Mouse (Mus musculus) embryonic facial prominence, embryonic 10.5 days (tissue): ENCODE data around the gene Chchd4. TPM values are rescaled to one million over a fixed set of nuclear protein-coding genes. Genes with fewer than 3 reads are reported as not detected.
"Not testable (repeated sequence)": the region's sequence is repeated elsewhere in the genome, so short reads cannot be mapped to it uniquely, and the experiment has no call there.

Experiments
- DNase-seq: peaks from one replicate; pipeline ENCODE4 v3.0.0-alpha.2; 2017; ENCODE audit warnings: low spot score
- H3K27ac ChIP-seq: fragments of 300-500 bp; sonication (generic); replicated peaks from 2 replicates; pipeline ENCODE4 v1.5.1; 2016; ENCODE audit warnings: mild to moderate bottlenecking
- H3K27me3 ChIP-seq: fragments of 300-500 bp; sonication (generic); replicated peaks from 2 replicates; pipeline ENCODE4 v1.6.1; 2016; ENCODE audit warnings: low read depth, mild to moderate bottlenecking; ENCODE audit not compliant: poor library complexity, severe bottlenecking
- H3K36me3 ChIP-seq: fragments of 300-500 bp; sonication (generic); replicated peaks from 2 replicates; pipeline ENCODE4 v1.6.1; 2016; ENCODE audit warnings: mild to moderate bottlenecking, moderate library complexity
- H3K4me1 ChIP-seq: fragments of 300-500 bp; sonication (generic); 2 replicates; pipeline ENCODE4 v1.6.1; 2016
- H3K4me3 ChIP-seq: fragments of 300-500 bp; sonication (generic); 2 replicates; pipeline ENCODE4 v1.5.1; 2016; ENCODE audit warnings: mild to moderate bottlenecking, moderate library complexity
- H3K9me3 ChIP-seq: fragments of 300-500 bp; sonication (generic); 2 replicates; pipeline ENCODE4 v1.6.1; 2016; ENCODE audit warnings: mild to moderate bottlenecking
- WGBS: fragments of 180-500 bp; shearing (Covaris S2); methylation state at CpG from one replicate; pipeline ENCODE4 v1.1.7; 2016; 5-methylcytosine and 5-hydroxymethylcytosine counted together
- polyA plus RNA-seq: library from polyadenylated mRNA; unstranded; fragments of >200 nt; fragmentation: Nextera tagmentation; extraction: Ambion mirVana; gene quantifications from 2 replicates; pipeline ENCODE4 v1.2.1, GENCODE M21; 2016

Gene Chchd4
- polyA plus RNA-seq, 1 experiment from 2014 or later, result 35.3 TPM

- no peaks in the 10 kb centered on the region for H3K9me3 ChIP-seq
- H3K4me1 ChIP-seq, result 0 out of 2 replicates have a peak, but pooled peaks cover 5% of the 10 kb centered on the region
- 91% methylated on average over 8 of the region's 8 CpGs for WGBS
- peaks cover 98% of the 10 kb centered on the region for H3K36me3 ChIP-seq
- no peak overlapping the region for H3K27ac ChIP-seq
- no peak for DNase-seq
- H3K27me3 ChIP-seq, result no peaks in the 10 kb centered on the region
- no peak overlapping the region for H3K4me3 ChIP-seq
These were observed 21.2 kb upstream of the Chchd4 start for GRCm38 (mm10) chr6:91494526-91494925.

DNA sequence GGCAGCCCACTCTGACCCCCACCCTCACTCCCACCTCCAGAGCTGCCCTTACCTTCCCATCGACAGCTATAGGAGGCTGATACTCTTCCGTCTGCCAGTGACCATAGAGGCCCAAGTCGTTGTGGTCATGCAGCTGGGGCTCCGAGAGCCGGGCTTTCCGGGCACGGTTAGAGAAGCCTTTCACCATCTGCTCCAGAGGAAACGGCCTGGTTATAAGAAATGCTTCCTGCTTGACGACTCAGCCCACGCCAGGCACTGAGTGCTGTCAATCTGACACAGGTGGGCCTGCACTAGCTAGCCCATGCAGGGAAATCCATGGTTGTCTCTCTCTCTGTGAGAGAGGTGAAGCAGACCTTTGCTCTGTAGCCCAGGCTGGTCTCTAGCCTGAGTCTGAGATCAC is 19.7 kb upstream of the Chchd4 start:
- no peak for DNase-seq
- H3K4me1 ChIP-seq, result 0 out of 2 replicates have a peak, but pooled peaks cover 5% of the 10 kb centered on the region
- no peaks in the 10 kb centered on the region for H3K9me3 ChIP-seq
- 90% methylated on average over 10 of the region's 10 CpGs for WGBS
- no peak overlapping the region for H3K4me3 ChIP-seq
- peaks cover 97% of the 10 kb centered on the region for H3K36me3 ChIP-seq
- no peaks in the 10 kb centered on the region for H3K27me3 ChIP-seq
- H3K27ac ChIP-seq, result no peak overlapping the region

- WGBS, result 71% methylated on average over 6 of the region's 6 CpGs
- Histone ChIP-seq H3K9me3 (no peaks in the 10 kb centered on the region), H3K36me3 (peaks cover 97% of the 10 kb centered on the region), H3K27me3 (no peaks in the 10 kb centered on the region), H3K4me3 (no peak overlapping the region), H3K4me1 (0 out of 2 replicates have a peak, but pooled peaks cover 5% of the 10 kb centered on the region), H3K27ac (no peak overlapping the region)
- no peak for DNase-seq
These were observed 17.7 kb upstream of the Chchd4 start for GRCm38 (mm10) chr6:91491004-91491403.

DNA sequence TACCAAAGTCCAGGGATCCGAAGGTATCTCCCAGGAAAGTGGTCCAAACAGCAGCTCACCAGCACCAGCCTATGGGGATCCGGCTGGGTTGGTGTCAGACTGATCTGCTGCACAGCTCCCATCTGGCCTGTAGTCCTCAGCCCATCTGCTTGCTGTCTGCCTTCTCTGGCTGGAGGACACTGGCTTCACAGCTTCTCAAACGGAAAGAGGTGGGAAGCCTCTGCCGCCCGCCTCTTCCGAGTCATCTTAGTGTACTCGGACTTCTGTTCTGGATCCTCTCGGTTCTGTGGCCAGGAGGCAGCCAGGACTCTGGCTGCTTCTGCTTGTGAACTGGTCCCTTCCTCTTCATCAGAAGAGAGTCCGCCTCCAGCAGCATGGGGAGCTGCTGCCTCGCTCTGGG is 16.5 kb upstream of the Chchd4 start:
- Histone ChIP-seq H3K27ac (no peak overlapping the region), H3K4me1 (0 out of 2 replicates have a peak, but pooled peaks cover 5% of the 10 kb centered on the region), H3K4me3 (no peak overlapping the region), H3K27me3 (no peaks in the 10 kb centered on the region), H3K36me3 (peaks cover 97% of the 10 kb centered on the region), H3K9me3 (no peaks in the 10 kb centered on the region)
- WGBS, result 87% methylated on average over 10 of the region's 10 CpGs
- DNase-seq, result no peak

DNA sequence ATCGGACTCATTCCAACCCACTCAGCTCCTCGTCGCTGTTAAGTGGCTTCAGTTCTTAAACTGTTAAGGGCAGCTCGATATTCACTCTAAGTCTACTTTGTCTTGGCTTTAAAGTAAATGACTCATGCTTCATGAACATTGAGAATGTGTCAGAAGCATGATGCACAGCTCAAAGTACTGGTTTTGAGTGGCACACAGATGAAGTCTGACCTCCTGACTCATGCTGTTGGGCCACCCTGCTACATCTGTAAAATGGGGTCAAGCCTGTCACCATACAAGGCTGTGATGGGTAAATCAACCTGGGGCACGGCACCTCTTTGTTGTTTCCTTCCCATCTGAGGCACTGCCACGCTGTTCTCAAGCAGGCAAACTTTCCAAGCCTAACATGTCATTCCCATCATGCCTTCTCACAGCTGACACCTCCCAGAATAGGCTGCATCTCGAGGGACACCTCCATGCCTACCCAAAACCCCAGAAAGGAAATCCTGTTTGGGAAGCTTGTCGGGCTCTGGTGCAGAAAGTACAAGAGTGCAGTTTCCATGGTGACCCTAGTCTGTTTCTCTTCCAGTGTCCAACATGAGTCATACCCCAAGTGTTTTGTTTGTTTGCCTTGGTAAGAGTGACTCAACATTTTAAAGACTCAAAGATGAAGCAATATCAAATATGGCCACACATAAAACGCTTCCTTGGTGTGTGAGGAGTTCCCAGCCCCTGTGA is 15.3 kb upstream of the Chchd4 start:
- peaks cover 99% of the 10 kb centered on the region for H3K36me3 ChIP-seq
- H3K4me1 ChIP-seq, result 0 out of 2 replicates have a peak, but pooled peaks cover 5% of the 10 kb centered on the region
- no peaks in the 10 kb centered on the region for H3K27me3 ChIP-seq
- H3K27ac ChIP-seq, result no peak overlapping the region
- no peaks in the 10 kb centered on the region for H3K9me3 ChIP-seq
- no peak for DNase-seq
- WGBS, result 89% methylated on average over 9 of the region's 9 CpGs
- H3K4me3 ChIP-seq, result no peak overlapping the region

- DNase-seq, result no peak
- H3K9me3 ChIP-seq, result no peaks in the 10 kb centered on the region
- H3K36me3 ChIP-seq, result peaks cover 99% of the 10 kb centered on the region
- no peak overlapping the region for H3K4me3 ChIP-seq
- H3K27me3 ChIP-seq, result no peaks in the 10 kb centered on the region
- WGBS, result 93% methylated on average over 15 of the region's 15 CpGs
- 0 out of 2 replicates have a peak, but pooled peaks cover 5% of the 10 kb centered on the region for H3K4me1 ChIP-seq
- H3K27ac ChIP-seq, result no peak overlapping the region
These were observed 13.5 kb upstream of the Chchd4 start for GRCm38 (mm10) chr6:91486736-91487453.

DNA sequence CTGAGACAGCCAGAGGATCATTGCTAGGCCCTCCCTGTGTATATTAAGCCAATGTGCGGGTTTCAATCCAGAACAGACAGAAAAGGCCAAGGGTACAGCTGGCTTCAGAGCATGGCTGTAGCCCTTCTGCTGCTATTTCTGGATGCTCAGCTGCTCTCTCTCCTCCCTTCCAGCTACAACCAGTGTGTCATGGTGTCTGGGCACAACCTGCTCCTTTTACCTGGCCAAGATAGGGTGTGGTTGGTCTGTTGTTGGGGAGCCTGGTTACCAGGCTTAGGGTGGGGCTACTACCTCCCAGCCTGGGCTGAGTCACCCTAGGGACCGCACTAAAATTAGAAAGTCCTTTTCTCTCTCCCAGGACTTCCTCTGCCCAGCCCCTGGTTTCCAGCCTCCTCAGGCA is 10.0 kb upstream of the Chchd4 start:
- no peak overlapping the region for H3K4me3 ChIP-seq
- no peaks in the 10 kb centered on the region for H3K4me1 ChIP-seq
- no peak for DNase-seq
- no peaks in the 10 kb centered on the region for H3K9me3 ChIP-seq
- H3K36me3 ChIP-seq, result peaks cover 100% of the 10 kb centered on the region
- 98% methylated on average over 2 of the region's 2 CpGs for WGBS
- H3K27me3 ChIP-seq, result no peaks in the 10 kb centered on the region
- H3K27ac ChIP-seq, result no peak overlapping the region

DNA sequence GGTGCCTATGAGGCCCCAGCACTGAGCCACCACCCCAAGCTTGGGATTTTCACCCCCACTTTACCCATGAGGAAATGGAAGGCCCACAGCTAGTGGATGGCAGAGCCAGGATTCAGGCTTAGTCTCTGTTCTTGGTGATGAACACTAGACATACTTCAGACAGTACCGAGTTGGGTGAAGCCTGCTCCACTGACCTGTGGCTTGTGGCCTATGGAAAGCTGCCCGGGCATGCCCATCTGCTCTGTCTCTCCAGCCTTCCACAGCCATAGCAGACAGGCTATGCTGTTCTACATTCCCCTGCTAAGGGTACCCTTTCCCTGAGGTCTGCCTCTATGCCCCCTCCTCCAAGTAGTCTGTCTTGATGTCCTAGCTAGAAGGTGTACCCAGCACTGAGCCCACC is 3.2 kb upstream of the Chchd4 start:
- 94% methylated on average over 2 of the region's 2 CpGs for WGBS
- no peak overlapping the region for H3K27ac ChIP-seq
- no peaks in the 10 kb centered on the region for H3K9me3 ChIP-seq
- peaks cover 36% of the 10 kb centered on the region for H3K4me1 ChIP-seq
- DNase-seq, result no peak
- H3K27me3 ChIP-seq, result no peaks in the 10 kb centered on the region
- no peak overlapping the region for H3K4me3 ChIP-seq
- peaks cover 65% of the 10 kb centered on the region for H3K36me3 ChIP-seq

DNA sequence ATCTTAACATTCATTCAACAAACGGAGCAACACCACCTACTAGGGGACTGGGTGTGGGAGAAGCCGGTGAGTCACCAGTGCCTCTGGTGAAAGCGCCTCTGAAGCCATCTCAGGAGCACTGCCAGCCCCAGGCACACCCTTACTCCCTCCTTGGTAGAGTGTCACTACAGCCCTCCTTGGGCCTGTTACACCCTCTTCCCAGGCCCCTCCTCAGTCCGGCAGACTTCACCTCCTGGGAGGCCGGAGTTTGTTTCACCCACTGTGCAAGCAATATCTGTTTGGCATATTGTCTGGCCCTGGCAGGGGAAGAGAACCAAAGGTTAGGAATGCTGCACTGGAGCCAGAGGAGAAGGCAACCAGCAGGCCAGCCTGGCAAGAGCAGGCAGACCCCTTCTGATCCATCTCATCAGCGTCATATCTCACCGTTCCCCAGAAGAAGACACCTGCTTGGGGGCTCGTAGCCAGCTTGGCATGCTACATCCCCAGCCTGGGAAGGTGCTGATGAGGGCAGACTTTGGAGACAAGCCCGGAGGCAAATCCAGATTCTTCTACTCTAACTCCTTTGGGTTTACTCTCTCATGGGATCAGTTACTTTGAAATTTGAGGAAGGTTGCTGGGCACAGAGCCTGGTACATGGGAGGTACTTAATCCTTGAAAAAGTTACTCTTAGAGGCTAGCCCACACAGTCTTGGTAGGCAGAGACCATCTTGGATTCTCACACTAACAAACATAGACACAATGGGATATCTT is 1.3 kb upstream of the Chchd4 start:
- WGBS, result 63% methylated on average over 9 of the region's 9 CpGs
- H3K27me3 ChIP-seq, result no peaks in the 10 kb centered on the region
- H3K9me3 ChIP-seq, result no peaks in the 10 kb centered on the region
- peaks cover 61% of the 10 kb centered on the region for H3K36me3 ChIP-seq
- peaks cover 36% of the 10 kb centered on the region for H3K4me1 ChIP-seq
- DNase-seq, result no peak
- peak overlapping the region; percentile 91 for H3K27ac ChIP-seq
- H3K4me3 ChIP-seq, result peak overlapping the region; percentile 82

GRCm38 (mm10) chr6:91473805-91474440 is 577 bp upstream of the Chchd4 start:
- H3K9me3 ChIP-seq, result no peaks in the 10 kb centered on the region
- DNase-seq, result no peak
- peaks cover 36% of the 10 kb centered on the region for H3K4me1 ChIP-seq
- H3K27ac ChIP-seq, result peak overlapping the region; percentile 91
- under 1% methylated on average over 27 of the region's 27 CpGs for WGBS
- H3K4me3 ChIP-seq, result peak overlapping the region; percentile 82
- H3K27me3 ChIP-seq, result no peaks in the 10 kb centered on the region
- peaks cover 61% of the 10 kb centered on the region for H3K36me3 ChIP-seq

DNA sequence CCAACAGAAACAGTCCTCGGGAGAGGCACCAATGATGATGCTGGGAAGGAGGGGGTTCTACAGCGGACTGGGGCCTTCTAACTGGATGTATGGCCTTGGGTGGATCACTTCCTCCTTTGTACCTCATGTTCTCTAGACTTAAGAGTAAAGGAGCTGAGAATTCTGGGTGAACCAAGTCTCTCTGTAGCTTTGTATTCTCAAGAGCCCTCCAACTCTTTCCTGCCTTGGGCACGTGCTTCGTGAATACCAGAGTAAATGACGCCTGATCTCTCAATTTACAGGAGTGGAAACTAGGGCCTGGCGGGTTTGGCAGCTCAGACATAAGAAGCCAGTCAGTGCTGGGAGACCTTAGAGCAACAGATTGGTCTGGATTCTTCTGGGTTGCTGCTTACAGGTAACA is 1.0 kb downstream of the Chchd4 start:
- Histone ChIP-seq H3K9me3 (no peaks in the 10 kb centered on the region), H3K36me3 (peaks cover 60% of the 10 kb centered on the region), H3K27me3 (no peaks in the 10 kb centered on the region), H3K4me1 (peaks cover 36% of the 10 kb centered on the region), H3K4me3 (peak overlapping the region; percentile 82), H3K27ac (peak overlapping the region; percentile 91)
- 28% methylated on average over 6 of the region's 6 CpGs for WGBS
- peak; percentile 27 for DNase-seq

DNA sequence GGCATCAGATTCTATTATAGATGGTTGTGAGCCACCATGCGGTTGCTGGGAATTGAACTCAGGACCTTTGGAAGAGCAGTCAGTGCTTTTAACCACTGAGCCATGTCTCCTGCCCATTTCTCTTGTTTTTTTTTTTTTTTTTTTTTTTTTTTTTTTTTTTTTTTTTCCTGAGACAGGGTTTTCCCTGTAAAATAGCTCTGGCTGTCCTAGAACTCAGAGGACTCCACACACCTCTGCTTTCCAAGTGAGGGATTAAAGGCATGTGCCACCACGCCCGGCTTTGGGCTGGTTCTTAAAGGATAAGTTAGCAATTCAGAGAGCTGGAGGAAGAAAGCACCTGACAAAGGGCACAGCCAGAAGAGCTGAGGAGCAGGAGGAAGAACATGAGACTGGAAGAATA is 1.9 kb downstream of the Chchd4 start:
- Histone ChIP-seq H3K4me3 (peak overlapping the region; percentile 82; the same call in 1 of the 2 replicates), H3K4me1 (peaks cover 33% of the 10 kb centered on the region), H3K36me3 (peaks cover 60% of the 10 kb centered on the region)
- 88% methylated on average over 3 of the region's 3 CpGs for WGBS
- not testable (repeated sequence) for H3K27me3 ChIP-seq, DNase-seq, H3K27ac ChIP-seq, H3K9me3 ChIP-seq
